Mouse (Mus musculus) heart, embryonic 12.5 days (tissue): ENCODE measurements around the gene Ddx46. TPM values are rescaled to one million over a fixed set of nuclear protein-coding genes. Genes with fewer than 3 reads are reported as not detected.

Experiments used
- ATAC-seq: fragments of 200-750 bp; cut with Nextera tagmentation; 2 replicates; pipeline ENCODE4 v1.8.0; 2017; ENCODE audit warnings: moderate TSS enrichment, moderate library complexity; ENCODE audit not compliant: insufficient number of reproducible peaks, low FRiP score
- H3K27ac ChIP-seq: fragments of 300-500 bp; sonication (generic); 2 replicates; pipeline ENCODE4 v1.5.1; 2016; ENCODE audit warnings: mild to moderate bottlenecking, moderate library complexity; ENCODE audit not compliant: poor library complexity, severe bottlenecking
- H3K27me3 ChIP-seq: fragments of 300-500 bp; sonication (generic); replicated peaks from 2 replicates; pipeline ENCODE4 v1.6.1; 2016; ENCODE audit warnings: mild to moderate bottlenecking, moderate library complexity
- H3K36me3 ChIP-seq: fragments of 300-500 bp; sonication (generic); 2 replicates; pipeline ENCODE4 v1.6.1; 2016; ENCODE audit warnings: mild to moderate bottlenecking, moderate library complexity
- H3K4me1 ChIP-seq: fragments of 300-500 bp; sonication (generic); replicated peaks from 2 replicates; pipeline ENCODE4 v1.6.1; 2016; ENCODE audit warnings: mild to moderate bottlenecking
- H3K4me2 ChIP-seq: fragments of 300-500 bp; sonication (generic); 2 replicates; pipeline ENCODE4 v1.6.1; 2016; ENCODE audit warnings: mild to moderate bottlenecking, moderate library complexity
- H3K4me3 ChIP-seq: fragments of 300-500 bp; sonication (generic); 2 replicates; pipeline ENCODE4 v1.5.1; 2016; ENCODE audit warnings: mild to moderate bottlenecking
- H3K9ac ChIP-seq: fragments of 300-500 bp; sonication (generic); 2 replicates; pipeline ENCODE4 v1.6.1; 2016; ENCODE audit warnings: mild to moderate bottlenecking, moderate library complexity
- H3K9me3 ChIP-seq: fragments of 300-500 bp; sonication (generic); replicated peaks from 2 replicates; pipeline ENCODE4 v1.6.1; 2016; ENCODE audit warnings: mild to moderate bottlenecking, moderate library complexity
- WGBS: fragments of 180-500 bp; shearing (Covaris S2); methylation state at CpG from one replicate; pipeline ENCODE4 v1.1.7; 2016; 5-methylcytosine and 5-hydroxymethylcytosine counted together
- polyA plus RNA-seq: library from polyadenylated mRNA; unstranded; fragments of >200 nt; fragmentation: Nextera tagmentation; extraction: Ambion mirVana; gene quantifications from 2 replicates; pipeline ENCODE4 v1.2.1, GENCODE M21; 2016

Gene Ddx46
- polyA plus RNA-seq, 1 experiment from 2014 or later = 25.4 TPM

GRCm38 (mm10) chr13:55726598-55727119, 91.8 kb downstream of the Ddx46 start:
- Histone ChIP-seq H3K27me3 (no peaks in the 10 kb centered on the region), H3K36me3 (peaks cover 25% of the 10 kb centered on the region), H3K4me3 (peak overlapping the region; percentile 61), H3K4me2 (peak overlapping the region; percentile 64), H3K9ac (peak overlapping the region; percentile 78), H3K27ac (peak overlapping the region; percentile 91), H3K4me1 (no peaks in the 10 kb centered on the region), H3K9me3 (no peaks in the 10 kb centered on the region)
- WGBS = 5% methylated on average over 4 of the region's 4 CpGs
- ATAC-seq = no peak

- H3K27ac ChIP-seq = peak within 1 kb of the TSS; percentile 91
- no peaks in the 10 kb centered on the region for H3K9me3 ChIP-seq
- peak within 1 kb of the TSS; percentile 64 for H3K4me2 ChIP-seq
- WGBS = under 1% methylated on average over 72 of the region's 73 CpGs
- peaks cover 21% of the 10 kb centered on the region for H3K36me3 ChIP-seq
- H3K4me3 ChIP-seq = peak within 1 kb of the TSS; percentile 61
- no peaks in the 10 kb centered on the region for H3K27me3 ChIP-seq
- ATAC-seq = peak; percentile 91
- H3K9ac ChIP-seq = peak within 1 kb of the TSS; percentile 78
- no peaks in the 10 kb centered on the region for H3K4me1 ChIP-seq
These were observed 92.5 kb downstream of the Ddx46 start, which contains the start of gene Pcbd2 for GRCm38 (mm10) chr13:55727120-55727838. TSS of gene Pcbd2 (plus strand) at chr13:55727368.

- H3K4me3 ChIP-seq = peak overlapping the region; percentile 61
- H3K9ac ChIP-seq = peak overlapping the region; percentile 78
- peak overlapping the region; percentile 64 for H3K4me2 ChIP-seq
- H3K27me3 ChIP-seq = no peaks in the 10 kb centered on the region
- peaks cover 21% of the 10 kb centered on the region for H3K36me3 ChIP-seq
- no peaks in the 10 kb centered on the region for H3K9me3 ChIP-seq
- peak overlapping the region; percentile 91 for H3K27ac ChIP-seq
- WGBS = 3% methylated on average over 19 of the region's 19 CpGs
- ATAC-seq = peak; percentile 83
- no peaks in the 10 kb centered on the region for H3K4me1 ChIP-seq
These were observed 93.0 kb downstream of the Ddx46 start for GRCm38 (mm10) chr13:55727839-55728238.

- WGBS = 89% methylated on average over 7 of the region's 7 CpGs
- H3K9ac ChIP-seq = no peak overlapping the region
- H3K27me3 ChIP-seq = no peaks in the 10 kb centered on the region
- no peak for ATAC-seq
- no peaks in the 10 kb centered on the region for H3K9me3 ChIP-seq
- no peak overlapping the region for H3K4me3 ChIP-seq
- no peak overlapping the region for H3K4me2 ChIP-seq
- no peaks in the 10 kb centered on the region for H3K4me1 ChIP-seq
- no peak overlapping the region for H3K27ac ChIP-seq
- peaks cover 6% of the 10 kb centered on the region for H3K36me3 ChIP-seq
These were observed 95.9 kb downstream of the Ddx46 start for GRCm38 (mm10) chr13:55730716-55731115.

Other genes with a start within 250 kb of the Ddx46 start
- gene Slc34a1, start 236.8 kb upstream of the Ddx46 start, polyA plus RNA-seq = not detected in 2 replicates
- not detected in 2 replicates for gene Pfn3, start 219.8 kb upstream of the Ddx46 start, polyA plus RNA-seq
- 0.96 TPM in 1 of 2 replicates, not detected in the other for gene F12, start 208.2 kb upstream of the Ddx46 start, polyA plus RNA-seq
- gene Grk6, start 190.0 kb upstream of the Ddx46 start, polyA plus RNA-seq = 27.6 and 29.1 TPM in 2 replicates
- 0.41 TPM in 1 of 2 replicates, not detected in the other for gene Prr7, start 170.8 kb upstream of the Ddx46 start, polyA plus RNA-seq
- gene Dbn1, start 146.9 kb upstream of the Ddx46 start, polyA plus RNA-seq = 101 TPM in 2 replicates
- gene Pdlim7, start 121.4 kb upstream of the Ddx46 start, polyA plus RNA-seq = 427 and 428 TPM in 2 replicates
- gene Dok3, start 105.7 kb upstream of the Ddx46 start, polyA plus RNA-seq = 1.4 and 1.7 TPM in 2 replicates
- 30.8 and 34.8 TPM in 2 replicates for gene Ddx41, start 98.4 kb upstream of the Ddx46 start, polyA plus RNA-seq
- gene Fam193b, start 63.9 kb upstream of the Ddx46 start, polyA plus RNA-seq = 24.3 and 24.4 TPM in 2 replicates
- 133 and 141 TPM in 2 replicates for gene Tmed9, start 61.3 kb upstream of the Ddx46 start, polyA plus RNA-seq
- 21.8 and 23.2 TPM in 2 replicates for gene B4galt7, start 35.1 kb upstream of the Ddx46 start, polyA plus RNA-seq
- 34.7 and 35.8 TPM in 2 replicates for gene Caml, start 12.0 kb upstream of the Ddx46 start, polyA plus RNA-seq
- gene B230219D22Rik, start 58.1 kb downstream of the Ddx46 start, polyA plus RNA-seq = 76.3 and 77.1 TPM in 2 replicates
- gene Txndc15, start 79.6 kb downstream of the Ddx46 start, polyA plus RNA-seq = 63.7 and 67.4 TPM in 2 replicates
- gene Pcbd2, start 92.3 kb downstream of the Ddx46 start, polyA plus RNA-seq = 60.3 and 60.8 TPM in 2 replicates
- not detected in 2 replicates for gene Catsper3, start 149.5 kb downstream of the Ddx46 start, polyA plus RNA-seq
- gene Pitx1, start 201.2 kb downstream of the Ddx46 start, polyA plus RNA-seq = 0.54 and 0.87 TPM in 2 replicates